Mouse (Mus musculus): Measurements from ENCODE around the gene Rbbp4.

DNA sequence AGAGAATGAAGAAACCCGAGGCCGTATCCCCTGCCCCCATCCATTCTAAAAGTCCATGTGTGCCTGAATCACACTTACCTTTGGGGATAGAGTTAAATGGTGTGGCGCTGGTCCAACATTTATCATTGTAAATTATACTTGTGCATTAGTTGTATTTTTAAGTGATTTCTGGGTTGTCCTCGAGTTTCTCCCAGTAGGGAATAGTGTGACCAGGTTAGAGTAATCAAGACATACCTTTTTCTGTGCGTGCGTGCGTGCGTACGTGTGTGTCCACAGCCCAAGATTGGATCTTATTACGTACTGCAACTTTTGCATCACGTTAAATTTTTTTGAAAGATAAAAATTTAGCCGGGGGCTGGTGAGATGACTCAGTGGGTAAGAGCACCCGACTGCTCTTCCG lies 1.1 kb upstream of the Rbbp4 start:
- TF ChIP-seq CTCF (IDR thresholded peaks at IDR 0.05; ENCODE audit: low read depth, low read length) (no peak), POLR2A (IDR thresholded peaks at IDR 0.05; ENCODE audit: insufficient read depth, low read length) (no peak)
